Mouse (Mus musculus) embryonic fibroblast, embryonic 13.5 days (primary cell): ENCODE results near the gene Nhlrc4.

Experiments used
- CTCF ChIP-seq: IDR thresholded peaks from 2 replicates; pipeline ENCODE4 v1.5.1; 2011; ENCODE audit warnings: mild to moderate bottlenecking, control low read depth, low read length, moderate library complexity, borderline replicate concordance; ENCODE audit not compliant: insufficient read depth
- POLR2A ChIP-seq: IDR thresholded peaks from 2 replicates; pipeline ENCODE4 v1.6.1; 2011; ENCODE audit warnings: low read depth, mild to moderate bottlenecking, control low read depth, low read length, moderate library complexity

DNA sequence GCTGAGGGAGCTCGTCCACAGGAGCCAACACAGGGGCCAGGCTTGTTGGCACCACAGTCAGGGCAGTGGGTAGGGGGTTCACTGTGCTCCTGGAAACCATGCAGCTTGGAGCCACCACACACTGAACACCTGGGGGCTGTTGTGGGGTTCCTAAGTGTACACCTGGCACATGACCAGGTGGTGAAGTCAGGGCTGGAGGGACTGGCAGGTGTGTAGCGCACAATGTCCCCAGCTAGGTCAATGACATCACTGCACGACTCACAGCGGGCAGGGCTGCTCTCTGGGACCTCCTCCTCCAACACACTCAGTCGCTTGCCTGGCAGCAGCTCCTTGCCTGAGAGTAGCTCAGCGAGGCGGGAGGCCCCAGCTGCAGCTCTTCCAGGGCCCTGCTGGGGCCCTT, 19.5 kb upstream of the Nhlrc4 start:
- TF ChIP-seq CTCF (no peak), POLR2A (no peak)
